Mouse (Mus musculus): ENCODE measurements at regions not wholly inside any gene's neighbourhood (a gene's known extent, or its start where the extent isn't known, plus 50 kb on each side); places are given as distances from the start of the nearest gene placed in this dataset.

GRCm38 (mm10) chr16:71197523-71197922 lies 883.8 kb downstream of the Gbe1 start:
- no peak overlapping the region for H3K27ac ChIP-seq (ENCODE audit: insufficient read depth, low read depth, low read length)
- H3K4me1 ChIP-seq (ENCODE audit: control insufficient read depth, insufficient read depth, low read length): no peaks in the 10 kb centered on the region
- H3K4me3 ChIP-seq (ENCODE audit: insufficient read depth, low read length): no peak overlapping the region
- no peak for TF ChIP-seq CTCF (IDR thresholded peaks at IDR 0.05; ENCODE audit: low read depth, low read length)
- no peak for TF ChIP-seq POLR2A (IDR thresholded peaks at IDR 0.05; ENCODE audit: borderline replicate concordance, low read depth, low read length)

- no peak for TF ChIP-seq CTCF (IDR thresholded peaks at IDR 0.05; ENCODE audit: low read depth, low read length)
- TF ChIP-seq POLR2A (IDR thresholded peaks at IDR 0.05; ENCODE audit: borderline replicate concordance, low read depth, low read length): no peak
- Histone ChIP-seq H3K4me3 (ENCODE audit: insufficient read depth, low read length) (no peak overlapping the region), H3K4me1 (ENCODE audit: control insufficient read depth, insufficient read depth, low read length) (no peaks in the 10 kb centered on the region), H3K27ac (ENCODE audit: insufficient read depth, low read depth, low read length) (no peak overlapping the region)
Measured at GRCm38 (mm10) chr16:71208806-71209205, 895.1 kb downstream of the Gbe1 start.

GRCm38 (mm10) chr16:71224469-71224868 lies 910.7 kb downstream of the Gbe1 start:
- Histone ChIP-seq H3K4me3 (ENCODE audit: insufficient read depth, low read length) (no peak overlapping the region), H3K27ac (ENCODE audit: insufficient read depth, low read depth, low read length) (no peak overlapping the region), H3K4me1 (ENCODE audit: control insufficient read depth, insufficient read depth, low read length) (no peaks in the 10 kb centered on the region)
- TF ChIP-seq POLR2A (IDR thresholded peaks at IDR 0.05; ENCODE audit: borderline replicate concordance, low read depth, low read length) (no peak), CTCF (IDR thresholded peaks at IDR 0.05; ENCODE audit: low read depth, low read length) (no peak)

GRCm38 (mm10) chr16:71230104-71230653 lies 916.4 kb downstream of the Gbe1 start:
- Histone ChIP-seq H3K4me3 (ENCODE audit: insufficient read depth, low read length) (no peak overlapping the region), H3K4me1 (ENCODE audit: control insufficient read depth, insufficient read depth, low read length) (no peaks in the 10 kb centered on the region)
- no peak for TF ChIP-seq CTCF (IDR thresholded peaks at IDR 0.05; ENCODE audit: low read depth, low read length)
- TF ChIP-seq POLR2A (IDR thresholded peaks at IDR 0.05; ENCODE audit: borderline replicate concordance, low read depth, low read length): no peak

GRCm38 (mm10) chr16:71243065-71243464 lies 929.3 kb downstream of the Gbe1 start:
- Histone ChIP-seq H3K4me1 (ENCODE audit: control insufficient read depth, insufficient read depth, low read length) (no peaks in the 10 kb centered on the region), H3K4me3 (ENCODE audit: insufficient read depth, low read length) (no peak overlapping the region), H3K27ac (ENCODE audit: insufficient read depth, low read depth, low read length) (no peak overlapping the region)
- no peak for TF ChIP-seq CTCF (IDR thresholded peaks at IDR 0.05; ENCODE audit: low read depth, low read length)
- TF ChIP-seq POLR2A (IDR thresholded peaks at IDR 0.05; ENCODE audit: borderline replicate concordance, low read depth, low read length): no peak

More at GRCm38 (mm10) chr16:71230104-71230653, 916.4 kb downstream of the Gbe1 start:
- no peak overlapping the region for H3K27ac ChIP-seq (ENCODE audit: insufficient read depth, low read depth, low read length)

GRCm38 (mm10) chr16:71243480-71243879 lies 929.7 kb downstream of the Gbe1 start:
- H3K4me1 ChIP-seq (ENCODE audit: control insufficient read depth, insufficient read depth, low read length): no peaks in the 10 kb centered on the region
- H3K4me3 ChIP-seq (ENCODE audit: insufficient read depth, low read length): no peak overlapping the region
- TF ChIP-seq POLR2A (IDR thresholded peaks at IDR 0.05; ENCODE audit: borderline replicate concordance, low read depth, low read length) (no peak), CTCF (IDR thresholded peaks at IDR 0.05; ENCODE audit: low read depth, low read length) (no peak)
- no peak overlapping the region for H3K27ac ChIP-seq (ENCODE audit: insufficient read depth, low read depth, low read length)

DNA sequence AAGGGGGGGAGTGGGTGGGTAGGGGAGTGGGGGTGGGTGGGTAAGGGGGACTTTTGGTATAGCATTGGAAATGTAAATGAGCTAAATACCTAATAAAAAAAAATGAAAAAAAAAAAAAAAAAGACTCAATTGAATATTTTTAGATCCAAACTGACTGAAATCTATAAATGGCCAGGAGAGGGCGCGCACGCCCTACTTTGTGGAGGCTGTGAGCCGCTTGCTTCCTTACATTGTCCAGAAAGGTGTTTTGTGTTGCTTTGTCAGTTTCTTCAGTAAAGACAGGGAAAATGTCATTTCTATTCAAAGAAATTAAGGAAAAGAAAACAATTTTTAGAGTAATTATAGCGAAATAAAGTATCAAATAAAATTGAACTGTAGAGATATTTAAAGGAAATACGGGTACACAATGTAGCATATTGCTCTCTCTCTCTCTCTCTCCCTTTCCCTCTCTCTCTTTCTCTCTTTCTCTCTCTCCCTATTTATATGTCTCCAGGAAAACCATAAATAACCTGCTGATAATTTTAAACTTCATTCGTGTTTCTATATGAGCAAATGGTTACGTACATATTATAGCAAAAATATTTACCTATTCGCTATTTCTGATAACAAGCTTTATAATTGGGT lies 933.9 kb downstream of the Gbe1 start:
- no peaks in the 10 kb centered on the region for H3K4me1 ChIP-seq (ENCODE audit: control insufficient read depth, insufficient read depth, low read length)
- TF ChIP-seq POLR2A (IDR thresholded peaks at IDR 0.05; ENCODE audit: borderline replicate concordance, low read depth, low read length) (no peak), CTCF (IDR thresholded peaks at IDR 0.05; ENCODE audit: low read depth, low read length) (peak; percentile 62; the same call in 1 of the 2 replicates)
- H3K4me3 ChIP-seq (ENCODE audit: insufficient read depth, low read length): no peak overlapping the region
- no peak overlapping the region for H3K27ac ChIP-seq (ENCODE audit: insufficient read depth, low read depth, low read length)

DNA sequence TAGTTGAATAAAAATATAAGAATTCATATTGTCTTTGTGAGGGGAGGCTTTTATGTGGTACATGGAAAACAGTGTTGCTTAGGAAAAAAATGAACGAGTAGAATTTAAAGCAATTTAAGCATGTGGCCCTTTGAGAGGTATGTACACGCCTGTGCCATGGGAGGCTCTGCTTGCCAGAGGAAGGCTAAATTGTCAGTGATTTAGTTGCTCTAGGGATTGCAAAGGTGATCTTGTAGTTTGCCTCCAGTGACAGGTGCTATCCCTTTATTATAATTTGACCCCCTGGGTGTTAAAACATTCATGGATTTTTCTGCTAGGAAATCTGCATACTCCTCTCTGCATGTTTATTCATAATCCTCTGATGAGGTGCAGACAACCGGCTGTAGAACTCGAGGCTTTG lies 942.0 kb downstream of the Gbe1 start:
- no peaks in the 10 kb centered on the region for H3K4me1 ChIP-seq (ENCODE audit: control insufficient read depth, insufficient read depth, low read length)
- no peak overlapping the region for H3K27ac ChIP-seq (ENCODE audit: insufficient read depth, low read depth, low read length)
- TF ChIP-seq CTCF (IDR thresholded peaks at IDR 0.05; ENCODE audit: low read depth, low read length): no peak
- TF ChIP-seq POLR2A (IDR thresholded peaks at IDR 0.05; ENCODE audit: borderline replicate concordance, low read depth, low read length): no peak
- no peak overlapping the region for H3K4me3 ChIP-seq (ENCODE audit: insufficient read depth, low read length)

DNA sequence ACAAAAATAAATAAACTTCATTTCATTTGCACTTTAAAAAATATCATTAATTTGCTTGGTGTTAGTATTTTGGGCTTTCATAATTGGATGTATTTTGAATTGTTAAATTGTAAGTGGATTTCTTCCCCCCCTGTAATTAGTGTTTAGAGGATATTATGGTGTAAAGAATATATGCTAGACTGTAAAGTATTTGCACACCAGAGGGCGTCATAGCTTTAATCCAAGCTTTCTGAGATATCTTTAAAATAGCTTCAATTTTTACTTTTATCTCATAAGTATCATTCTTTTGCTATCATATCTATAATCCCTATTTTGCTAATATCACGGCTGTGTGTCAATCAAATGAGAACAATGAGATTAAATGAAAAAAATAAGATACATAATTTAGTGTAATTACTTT lies 942.4 kb downstream of the Gbe1 start:
- no peak overlapping the region for H3K27ac ChIP-seq (ENCODE audit: insufficient read depth, low read depth, low read length)
- TF ChIP-seq CTCF (IDR thresholded peaks at IDR 0.05; ENCODE audit: low read depth, low read length) (no peak), POLR2A (IDR thresholded peaks at IDR 0.05; ENCODE audit: borderline replicate concordance, low read depth, low read length) (no peak)
- H3K4me1 ChIP-seq (ENCODE audit: control insufficient read depth, insufficient read depth, low read length): no peaks in the 10 kb centered on the region
- H3K4me3 ChIP-seq (ENCODE audit: insufficient read depth, low read length): no peak overlapping the region

GRCm38 (mm10) chr16:71267191-71267590 lies 953.4 kb downstream of the Gbe1 start:
- no peak for TF ChIP-seq POLR2A (IDR thresholded peaks at IDR 0.05; ENCODE audit: borderline replicate concordance, low read depth, low read length)
- no peak for TF ChIP-seq CTCF (IDR thresholded peaks at IDR 0.05; ENCODE audit: low read depth, low read length)
- H3K4me1 ChIP-seq (ENCODE audit: control insufficient read depth, insufficient read depth, low read length): no peaks in the 10 kb centered on the region
- H3K4me3 ChIP-seq (ENCODE audit: insufficient read depth, low read length): no peak overlapping the region

More at GRCm38 (mm10) chr16:71267191-71267590, 953.4 kb downstream of the Gbe1 start:
- no peak overlapping the region for H3K27ac ChIP-seq (ENCODE audit: insufficient read depth, low read depth, low read length)

Measured in bone marrow macrophage, adult 2 months (primary cell).